Mouse (Mus musculus): ENCODE measurements at regions not wholly inside any gene's neighbourhood (a gene's known extent, or its start where the extent isn't known, plus 50 kb on each side); places are given as distances from the start of the nearest gene placed in this dataset.

DNA sequence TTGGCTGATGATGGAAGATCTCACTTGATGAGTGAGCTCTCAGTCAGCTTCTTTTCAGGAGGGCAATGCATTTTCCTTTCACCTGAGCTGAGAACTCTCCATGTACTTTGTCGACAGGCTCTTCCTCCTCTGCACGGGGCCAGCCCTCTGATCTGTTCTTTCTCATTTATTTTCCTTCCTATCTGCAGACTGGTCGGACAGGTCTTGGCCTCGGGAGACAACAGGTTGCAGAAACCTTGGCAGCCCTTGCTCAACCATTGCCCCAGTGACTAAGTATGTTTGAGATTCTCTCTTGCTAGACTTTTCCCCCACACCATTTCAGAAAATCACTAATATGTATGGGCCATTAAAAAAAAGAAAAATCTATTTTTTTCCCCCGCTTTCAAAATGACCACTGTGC is 53.7 kb upstream of the Jmy start:
- WGBS, result 47% methylated on average over 5 of the region's 5 CpGs

DNA sequence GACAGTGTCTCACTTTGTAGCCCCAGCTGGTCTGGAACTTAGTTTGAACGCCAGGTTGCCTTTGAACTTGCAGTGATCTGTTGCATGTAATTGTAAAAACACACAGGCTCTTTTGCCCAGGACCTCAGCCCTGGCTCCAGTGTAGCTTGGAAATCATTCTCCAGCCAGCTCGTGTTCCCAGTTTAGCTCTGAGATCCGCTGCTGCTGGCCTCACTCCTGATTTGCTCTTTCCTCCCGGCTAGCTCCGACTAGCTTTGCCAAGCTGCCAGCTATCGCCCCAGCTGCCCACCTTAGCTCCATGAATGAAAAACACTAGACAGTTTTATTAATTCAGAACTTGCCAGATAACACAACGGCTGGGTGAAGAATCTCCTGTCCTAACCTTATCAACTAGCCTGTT is 50.7 kb upstream of the Jmy start:
- Histone ChIP-seq H3K9me3 (ENCODE audit: low read length) (no peaks in the 10 kb centered on the region), H3K27me3 (replicated peaks; ENCODE audit: insufficient read depth, low read length) (no peaks in the 10 kb centered on the region), H3K4me2 (replicated peaks; ENCODE audit: low read depth, low read length) (no peak overlapping the region), H3K4me3 (ENCODE audit: low read depth, low read length) (no peak overlapping the region), H3K9ac (replicated peaks; ENCODE audit: low read depth) (no peak overlapping the region), H3K27ac (ENCODE audit: low read length) (no peak overlapping the region), H3K4me1 (ENCODE audit: insufficient read depth, low read depth, low read length) (no peaks in the 10 kb centered on the region), H3K36me3 (ENCODE audit: insufficient read depth, low read length) (no peaks in the 10 kb centered on the region)
- TF ChIP-seq EP300 (IDR thresholded peaks at IDR 0.05), result no peak
- TF ChIP-seq CTCF (IDR thresholded peaks at IDR 0.05), result no peak
- 71% methylated on average over 7 of the region's 7 CpGs for WGBS
- DNase-seq (ENCODE audit: low spot score) (no peak), ATAC-seq (no peak)

More for the DNA sequence above, 53.7 kb upstream of the Jmy start:
- no peaks in the 10 kb centered on the region for H3K9me3 ChIP-seq (ENCODE audit: low read length)
- TF ChIP-seq CTCF (IDR thresholded peaks at IDR 0.05) (no peak), EP300 (IDR thresholded peaks at IDR 0.05) (no peak)
- H3K4me3 ChIP-seq (ENCODE audit: low read depth, low read length), result no peak overlapping the region
- H3K27ac ChIP-seq (ENCODE audit: low read length), result no peak overlapping the region
- no peak overlapping the region for H3K4me2 ChIP-seq (replicated peaks; ENCODE audit: low read depth, low read length)
- no peak overlapping the region for H3K9ac ChIP-seq (replicated peaks; ENCODE audit: low read depth)
- H3K27me3 ChIP-seq (replicated peaks; ENCODE audit: insufficient read depth, low read length), result no peaks in the 10 kb centered on the region
- no peaks in the 10 kb centered on the region for H3K4me1 ChIP-seq (ENCODE audit: insufficient read depth, low read depth, low read length)
- H3K36me3 ChIP-seq (ENCODE audit: insufficient read depth, low read length), result no peaks in the 10 kb centered on the region
- DNase-seq (ENCODE audit: low spot score) (no peak), ATAC-seq (no peak)
